Mouse (Mus musculus) midbrain, embryonic 15.5 days (tissue): ENCODE measurements at regions not wholly inside any gene's neighbourhood (a gene's known extent, or its start where the extent isn't known, plus 50 kb on each side); places are given as distances from the start of the nearest gene placed in this dataset.

ENCODE experiments used
- ATAC-seq: fragments of 200-750 bp; cut with Nextera tagmentation; replicated peaks from 2 replicates; pipeline ENCODE4 v1.8.0; 2017; ENCODE audit warnings: moderate TSS enrichment
- H3K27ac ChIP-seq: fragments of 300-500 bp; sonication (generic); 2 replicates; pipeline ENCODE4 v1.5.1; 2015; ENCODE audit warnings: mild to moderate bottlenecking, inconsistent platforms
- H3K27me3 ChIP-seq: fragments of 300-500 bp; sonication (generic); replicated peaks from 2 replicates; pipeline ENCODE4 v1.6.1; 2015; ENCODE audit warnings: inconsistent platforms
- H3K36me3 ChIP-seq: fragments of 300-500 bp; sonication (generic); replicated peaks from 2 replicates; pipeline ENCODE4 v1.6.1; 2015; ENCODE audit warnings: inconsistent platforms
- H3K4me1 ChIP-seq: fragments of 300-500 bp; sonication (generic); 2 replicates; pipeline ENCODE4 v1.6.1; 2015; ENCODE audit warnings: inconsistent platforms
- H3K4me2 ChIP-seq: fragments of 300-500 bp; sonication (generic); 2 replicates; pipeline ENCODE4 v1.6.1; 2015; ENCODE audit warnings: inconsistent platforms, mild to moderate bottlenecking, moderate library complexity
- H3K4me3 ChIP-seq: fragments of 300-500 bp; sonication (generic); 2 replicates; pipeline ENCODE4 v1.5.1; 2015; ENCODE audit warnings: mild to moderate bottlenecking, inconsistent platforms
- H3K9ac ChIP-seq: fragments of 300-500 bp; sonication (generic); 2 replicates; pipeline ENCODE4 v1.6.1; 2015; ENCODE audit warnings: mild to moderate bottlenecking, inconsistent platforms
- H3K9me3 ChIP-seq: fragments of 300-500 bp; sonication (generic); 2 replicates; pipeline ENCODE4 v1.6.1; 2016; ENCODE audit warnings: inconsistent platforms
- WGBS: fragments of 180-500 bp; shearing (Covaris S2); methylation state at CpG from one replicate; pipeline ENCODE4 v1.1.7; 2015; ENCODE audit warnings: mixed read lengths; 5-methylcytosine and 5-hydroxymethylcytosine counted together

DNA sequence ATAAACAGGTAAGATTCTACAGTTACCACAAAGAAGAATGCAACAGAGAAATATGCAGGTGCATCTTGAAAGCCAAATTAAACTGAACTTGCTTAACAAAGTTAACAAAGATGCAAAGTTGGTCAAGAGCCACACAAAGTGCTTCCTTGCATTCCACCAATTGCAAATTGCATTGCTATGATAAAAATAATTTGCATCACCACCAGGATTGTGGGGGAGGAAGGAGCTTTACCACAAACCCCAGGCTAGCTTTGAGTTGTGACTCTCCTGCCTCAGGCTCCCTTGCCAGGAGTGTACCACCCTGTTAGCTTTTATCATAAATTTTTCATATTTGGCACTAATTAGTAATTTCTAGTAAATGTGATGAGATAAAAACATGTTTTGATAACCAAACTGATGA is 55.4 kb upstream of the Arhgap11a start:
- Histone ChIP-seq H3K4me3 (no peak overlapping the region), H3K36me3 (no peaks in the 10 kb centered on the region), H3K9ac (no peak overlapping the region), H3K4me2 (no peak overlapping the region), H3K9me3 (no peaks in the 10 kb centered on the region), H3K27ac (no peak overlapping the region), H3K4me1 (no peaks in the 10 kb centered on the region), H3K27me3 (no peaks in the 10 kb centered on the region)
- no peak for ATAC-seq

- Histone ChIP-seq H3K36me3 (no peaks in the 10 kb centered on the region), H3K27ac (no peak overlapping the region), H3K9ac (no peak overlapping the region), H3K4me3 (no peak overlapping the region), H3K27me3 (no peaks in the 10 kb centered on the region), H3K9me3 (no peaks in the 10 kb centered on the region), H3K4me1 (no peaks in the 10 kb centered on the region), H3K4me2 (no peak overlapping the region)
- ATAC-seq = no peak
- WGBS = 20% methylated on average over 1 of the region's 1 CpGs
Observed at GRCm38 (mm10) chr2:113903006-113903545, 54.6 kb upstream of the Arhgap11a start.

GRCm38 (mm10) chr2:113902406-113902805 is 53.9 kb upstream of the Arhgap11a start:
- no peaks in the 10 kb centered on the region for H3K9me3 ChIP-seq
- no peaks in the 10 kb centered on the region for H3K36me3 ChIP-seq
- no peak for ATAC-seq
- no peak overlapping the region for H3K4me3 ChIP-seq
- no peak overlapping the region for H3K4me2 ChIP-seq
- no peaks in the 10 kb centered on the region for H3K27me3 ChIP-seq
- H3K4me1 ChIP-seq = no peaks in the 10 kb centered on the region
- H3K27ac ChIP-seq = no peak overlapping the region
- H3K9ac ChIP-seq = no peak overlapping the region

DNA sequence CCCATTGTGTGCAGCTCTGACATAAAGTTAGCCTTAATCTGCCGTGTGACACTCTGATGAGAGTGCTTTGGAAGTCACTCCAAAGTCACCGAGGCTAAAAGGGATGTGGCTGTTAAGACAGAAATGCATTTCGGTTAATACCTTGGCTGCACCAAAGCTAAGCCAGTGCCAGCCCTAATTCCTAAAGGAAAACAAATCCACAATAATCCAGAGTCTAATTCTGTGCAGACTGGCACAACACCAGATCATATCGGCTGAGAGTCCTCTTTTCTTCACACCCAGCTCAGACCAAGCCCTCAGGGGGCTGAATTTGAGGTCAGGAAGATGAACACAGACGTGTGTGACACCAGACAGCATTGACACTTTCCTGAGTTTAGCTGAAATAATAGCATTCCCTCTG is 52.0 kb upstream of the Arhgap11a start:
- Histone ChIP-seq H3K4me1 (no peaks in the 10 kb centered on the region), H3K9me3 (no peaks in the 10 kb centered on the region), H3K4me2 (no peak overlapping the region), H3K4me3 (no peak overlapping the region), H3K9ac (no peak overlapping the region), H3K27me3 (no peaks in the 10 kb centered on the region), H3K36me3 (no peaks in the 10 kb centered on the region), H3K27ac (no peak overlapping the region)
- 15% methylated on average over 5 of the region's 5 CpGs for WGBS
- ATAC-seq = no peak

DNA sequence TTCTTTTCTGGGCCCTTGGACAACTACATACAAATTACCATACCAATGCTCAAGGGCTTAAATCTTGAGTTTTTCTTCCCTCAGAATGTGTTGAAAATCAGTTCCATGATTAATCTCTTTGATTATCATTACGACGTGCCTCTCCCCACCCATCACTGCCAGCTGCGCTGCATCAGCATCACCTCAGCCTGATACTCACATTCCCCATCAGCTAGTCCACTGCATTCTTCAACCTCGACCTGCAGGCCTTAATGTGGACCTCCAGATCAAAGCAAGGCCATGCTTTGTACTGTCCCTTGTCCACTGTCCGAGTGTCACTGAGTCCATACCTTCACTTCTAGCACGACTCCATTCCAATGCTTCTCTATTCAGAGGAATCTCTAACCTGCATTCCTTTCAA is 50.3 kb upstream of the Arhgap11a start:
- 78% methylated on average over 6 of the region's 6 CpGs for WGBS
- H3K4me3 ChIP-seq = no peak overlapping the region
- no peak for ATAC-seq
- H3K27me3 ChIP-seq = no peaks in the 10 kb centered on the region
- H3K27ac ChIP-seq = no peak overlapping the region
- no peaks in the 10 kb centered on the region for H3K9me3 ChIP-seq
- no peaks in the 10 kb centered on the region for H3K36me3 ChIP-seq
- H3K4me1 ChIP-seq = no peaks in the 10 kb centered on the region
- H3K9ac ChIP-seq = no peak overlapping the region
- H3K4me2 ChIP-seq = no peak overlapping the region
